In the genomic region with DNA sequence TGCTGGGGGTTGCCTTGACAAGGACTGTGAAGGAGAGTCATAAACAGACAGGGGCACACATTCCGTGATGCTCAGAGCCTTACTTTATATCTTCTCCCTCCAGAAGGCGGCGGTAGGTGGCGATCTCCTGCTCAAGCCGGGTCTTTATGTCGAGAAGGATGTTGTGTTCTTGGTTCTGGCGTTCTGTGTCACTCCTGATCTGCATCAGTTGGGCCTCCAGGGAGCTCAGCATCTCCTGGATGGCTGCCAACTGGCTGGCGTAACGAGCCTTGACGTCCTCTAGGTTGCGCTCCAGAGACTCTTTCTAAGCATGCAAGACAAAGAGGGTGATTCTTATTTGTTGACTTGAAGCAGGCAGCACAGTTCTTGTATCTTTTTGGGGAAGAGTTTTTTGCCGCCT, we compare ENCODE assay signal across 8 mouse cellular contexts. TPM values are rescaled to one million over a fixed set of nuclear protein-coding genes. Genes with fewer than 3 reads are reported as not detected.
DNase-seq lines count a peak whose midpoint lies in the region.

No protein-coding gene starts in this region.

- intact Hi-C loops in left cerebral cortex, postnatal 14 days (cut with DNase I), result no loop called here

- peak; percentile 4 for DNase-seq in cerebellum, adult 11-12 months
- no peak for DNase-seq in cerebellum, adult 11 months
- peak; percentile 32 to 69 for DNase-seq in left cerebral cortex, postnatal 14 days (ENCODE audit: low spot score in 2 of 2)
- DNase-seq in left cerebral cortex, adult 8-10 months (ENCODE audit: low spot score in 2 of 2), result no peak
- DNase-seq in ZHBTc4 (ENCODE audit: low read depth, low spot score), result peak; percentile 80
- DNase-seq in kidney, postnatal 4 days, result peak; percentile 57 to 70
- no peak for DNase-seq in adipocyte (ENCODE audit: low spot score)
- no peak for DNase-seq in spleen, postnatal 10 days (ENCODE audit: low spot score in 2 of 2)

RNA-seq across cellular contexts. Expression of gene Krt20, which starts 7.3 kb away (rescaled TPM):
- total RNA-seq in left cerebral cortex, postnatal 14 days (2021), result not detected
- total RNA-seq in left cerebral cortex, adult 8-10 months (2022), result not detected

RNA-seq across cellular contexts. Expression of gene Krt12, which starts 8.6 kb away (rescaled TPM):
- 1 to 10 TPM; 8.5 to 9.7 TPM for total RNA-seq in left cerebral cortex, postnatal 14 days (2021)
- 10 to 100 TPM in 1 of 4 experiments, 1 to 10 TPM in 3; 8.6 to 10.0 (median 9.5) TPM for total RNA-seq in left cerebral cortex, adult 8-10 months (2022)

RNA-seq across cellular contexts. Expression of gene Krt10, which starts 41.5 kb away (rescaled TPM):
- total RNA-seq in left cerebral cortex, postnatal 14 days (2021), result 10 to 100 TPM; 12.2 to 13.8 TPM
- total RNA-seq in left cerebral cortex, adult 8-10 months (2022), result 10 to 100 TPM; 11.4 to 13.8 (median 12.0) TPM

RNA-seq across cellular contexts. Expression of gene Krt28, which starts 56.0 kb away (rescaled TPM):
- under 1 TPM; 0.22 to 0.34 TPM for total RNA-seq in left cerebral cortex, postnatal 14 days (2021)
- under 1 TPM in 1 of 4 experiments, not detected in 3; 0.21 TPM for total RNA-seq in left cerebral cortex, adult 8-10 months (2022)

Comparison
In these comparisons a context has a peak if more than half of its experiments do, and no peak if none do; other contexts are left out.
1. DNase-seq: peak in cerebellum, adult 11-12 months (single experiment), left cerebral cortex, postnatal 14 days (2 of 2), ZHBTc4 (single experiment) and kidney, postnatal 4 days (2 of 2); none in cerebellum, adult 11 months (single experiment), left cerebral cortex, adult 8-10 months (0 of 2), adipocyte (single experiment) and spleen, postnatal 10 days (0 of 2).